Mouse (Mus musculus) neural tube, embryonic 11.5 days (tissue): ENCODE data around the gene Crisp4. TPM values are rescaled to one million over a fixed set of nuclear protein-coding genes. Genes with fewer than 3 reads are reported as not detected.
A peak's percentile ranks its signal among the peaks of the same experiment; 100 is the strongest.

Experiments
- ATAC-seq: fragments of 200-750 bp; cut with Nextera tagmentation; 2 replicates; pipeline ENCODE4 v1.8.0; 2017; ENCODE audit warnings: moderate number of reproducible peaks, mild to moderate bottlenecking, moderate TSS enrichment, moderate library complexity; ENCODE audit not compliant: insufficient read depth, low FRiP score, low TSS enrichment
- DNase-seq: peaks from one replicate; pipeline ENCODE4 v3.0.0-alpha.2; 2015; ENCODE audit warnings: low spot score
- H3K27ac ChIP-seq: fragments of 300-500 bp; sonication (generic); 2 replicates; pipeline ENCODE4 v1.5.1; 2014; ENCODE audit warnings: low read depth, mild to moderate bottlenecking, low read length
- H3K27me3 ChIP-seq: fragments of 300-500 bp; sonication (generic); 2 replicates; pipeline ENCODE4 v1.6.1; 2014; ENCODE audit warnings: mild to moderate bottlenecking, low read length, mixed read lengths; ENCODE audit not compliant: control insufficient read depth, insufficient read depth
- H3K36me3 ChIP-seq: fragments of 300-500 bp; sonication (generic); 2 replicates; pipeline ENCODE4 v1.6.1; 2014; ENCODE audit warnings: mild to moderate bottlenecking, low read length, moderate library complexity, mixed read lengths; ENCODE audit not compliant: control insufficient read depth, insufficient read depth
- H3K4me1 ChIP-seq: fragments of 300-500 bp; sonication (generic); 2 replicates; pipeline ENCODE4 v1.6.1; 2014; ENCODE audit warnings: low read length, mixed read lengths; ENCODE audit not compliant: control insufficient read depth, insufficient read depth
- H3K4me2 ChIP-seq: fragments of 300-500 bp; sonication (generic); 2 replicates; pipeline ENCODE4 v1.6.1; 2014; ENCODE audit warnings: low read depth, mild to moderate bottlenecking, moderate library complexity
- H3K4me3 ChIP-seq: fragments of 300-500 bp; sonication (generic); 2 replicates; pipeline ENCODE4 v1.5.1; 2014; ENCODE audit warnings: low read depth, low read length
- H3K9ac ChIP-seq: fragments of 300-500 bp; sonication (generic); 2 replicates; pipeline ENCODE4 v1.6.1; 2014; ENCODE audit warnings: mild to moderate bottlenecking, low read length
- H3K9me3 ChIP-seq: fragments of 300-500 bp; sonication (generic); 2 replicates; pipeline ENCODE4 v1.6.1; 2016; ENCODE audit warnings: low read length; ENCODE audit not compliant: control insufficient read depth
- WGBS: fragments of 180-500 bp; shearing (Covaris S2); extraction: QIAGEN DNeasy Blood & Tissue Kit; methylation state at CpG from one replicate; pipeline ENCODE4 v1.1.7; 2014; 5-methylcytosine and 5-hydroxymethylcytosine counted together
- polyA plus RNA-seq: library from polyadenylated mRNA; unstranded; fragments of >200 nt; fragmentation: Nextera tagmentation; extraction: Ambion mirVana; gene quantifications from 2 replicates; pipeline ENCODE4 v1.2.1, GENCODE M21; 2014

Crisp4 gene
- polyA plus RNA-seq, 1 experiment from 2014 or later = not detected

- WGBS = 86% methylated on average over 4 of the region's 4 CpGs
Observed at GRCm38 (mm10) chr1:18129983-18130382, 15.7 kb downstream of the Crisp4 start.

GRCm38 (mm10) chr1:18106720-18107355, 38.9 kb downstream of the Crisp4 start:
- no peak overlapping the region for H3K4me2 ChIP-seq
- WGBS = 40% methylated on average over 5 of the region's 5 CpGs
- no peak overlapping the region for H3K4me3 ChIP-seq
- no peaks in the 10 kb centered on the region for H3K36me3 ChIP-seq
- H3K27me3 ChIP-seq = peaks cover 5% of the 10 kb centered on the region
- H3K27ac ChIP-seq = no peak overlapping the region
- ATAC-seq = no peak
- no peak overlapping the region for H3K9ac ChIP-seq
- H3K4me1 ChIP-seq = no peaks in the 10 kb centered on the region
- peak; percentile 15 for DNase-seq
- no peaks in the 10 kb centered on the region for H3K9me3 ChIP-seq

More at GRCm38 (mm10) chr1:18129983-18130382, 15.7 kb downstream of the Crisp4 start:
- no peak overlapping the region for H3K4me2 ChIP-seq
- H3K36me3 ChIP-seq = no peaks in the 10 kb centered on the region
- H3K4me3 ChIP-seq = no peak overlapping the region
- H3K9me3 ChIP-seq = no peaks in the 10 kb centered on the region
- H3K4me1 ChIP-seq = no peaks in the 10 kb centered on the region
- no peak overlapping the region for H3K9ac ChIP-seq
- no peak for ATAC-seq
- H3K27ac ChIP-seq = no peak overlapping the region
- no peaks in the 10 kb centered on the region for H3K27me3 ChIP-seq
- no peak for DNase-seq

- no peak overlapping the region for H3K4me3 ChIP-seq
- H3K9me3 ChIP-seq = no peaks in the 10 kb centered on the region
- DNase-seq (peak; percentile 19), ATAC-seq (peak; percentile 14)
- no peaks in the 10 kb centered on the region for H3K36me3 ChIP-seq
- WGBS = 51% methylated on average over 5 of the region's 5 CpGs
- H3K9ac ChIP-seq = no peak overlapping the region
- H3K27ac ChIP-seq = no peak overlapping the region
- H3K4me1 ChIP-seq = no peaks in the 10 kb centered on the region
- H3K4me2 ChIP-seq = no peak overlapping the region
- H3K27me3 ChIP-seq = peaks cover 5% of the 10 kb centered on the region
Observed at GRCm38 (mm10) chr1:18105866-18106529, 39.7 kb downstream of the Crisp4 start.

- WGBS = 56% methylated on average over 1 of the region's 1 CpGs
- Histone ChIP-seq H3K4me2 (no peak overlapping the region), H3K4me3 (no peak overlapping the region), H3K27me3 (peaks cover 5% of the 10 kb centered on the region), H3K9me3 (no peaks in the 10 kb centered on the region), H3K36me3 (no peaks in the 10 kb centered on the region), H3K9ac (no peak overlapping the region), H3K27ac (no peak overlapping the region), H3K4me1 (no peaks in the 10 kb centered on the region)
- peak; percentile 28 for DNase-seq
- peak; percentile 92 for ATAC-seq
Observed at GRCm38 (mm10) chr1:18105029-18105865, 40.5 kb downstream of the Crisp4 start.

Other genes with a start within 250 kb of the Crisp4 start
- gene Defb18, start 91.5 kb upstream of the Crisp4 start, polyA plus RNA-seq = not detected in 2 replicates
- gene Defb41, start 119.2 kb upstream of the Crisp4 start, polyA plus RNA-seq = not detected in 2 replicates